Mouse (Mus musculus) lung, embryonic 15.5 days (tissue): ENCODE measurements around the gene Il1rapl2. TPM values are rescaled to one million over a fixed set of nuclear protein-coding genes. Genes with fewer than 3 reads are reported as not detected.
"Not testable (repeated sequence)": the region's sequence is repeated elsewhere in the genome, so short reads cannot be mapped to it uniquely, and the experiment has no call there.

ENCODE experiments used
- ATAC-seq: fragments of 200-750 bp; cut with Nextera tagmentation; 2 replicates; pipeline ENCODE4 v1.8.0; 2017; ENCODE audit warnings: moderate number of reproducible peaks, borderline replicate concordance; ENCODE audit not compliant: low FRiP score, low TSS enrichment; ENCODE audit errors: extremely low read depth
- H3K27ac ChIP-seq: fragments of 300-500 bp; sonication (generic); 2 replicates; pipeline ENCODE4 v1.5.1; 2015; ENCODE audit warnings: moderate library complexity, mild to moderate bottlenecking, inconsistent platforms
- H3K27me3 ChIP-seq: fragments of 300-500 bp; sonication (generic); 2 replicates; pipeline ENCODE4 v1.6.1; 2015; ENCODE audit warnings: inconsistent platforms
- H3K36me3 ChIP-seq: fragments of 300-500 bp; sonication (generic); 2 replicates; pipeline ENCODE4 v1.6.1; 2015; ENCODE audit warnings: inconsistent platforms
- H3K4me1 ChIP-seq: fragments of 300-500 bp; sonication (generic); 2 replicates; pipeline ENCODE4 v1.6.1; 2015; ENCODE audit warnings: inconsistent platforms
- H3K4me2 ChIP-seq: fragments of 300-500 bp; sonication (generic); 2 replicates; pipeline ENCODE4 v1.6.1; 2015; ENCODE audit warnings: inconsistent platforms, mild to moderate bottlenecking, moderate library complexity
- H3K4me3 ChIP-seq: fragments of 300-500 bp; sonication (generic); 2 replicates; pipeline ENCODE4 v1.5.1; 2015; ENCODE audit warnings: mild to moderate bottlenecking, inconsistent platforms
- H3K9ac ChIP-seq: fragments of 300-500 bp; sonication (generic); 2 replicates; pipeline ENCODE4 v1.6.1; 2015; ENCODE audit warnings: inconsistent platforms
- H3K9me3 ChIP-seq: fragments of 300-500 bp; sonication (generic); 2 replicates; pipeline ENCODE4 v1.6.1; 2016; ENCODE audit warnings: inconsistent platforms
- WGBS: fragments of 180-500 bp; shearing (Covaris S2); methylation state at CpG from one replicate; pipeline ENCODE4 v1.1.7; 2015; 5-methylcytosine and 5-hydroxymethylcytosine counted together
- polyA plus RNA-seq: library from polyadenylated mRNA; unstranded; fragments of >200 nt; fragmentation: Nextera tagmentation; extraction: Ambion mirVana; gene quantifications from 2 replicates; pipeline ENCODE4 v1.2.1, GENCODE M21; 2015

Il1rapl2 gene
- polyA plus RNA-seq, 1 experiment from 2014 or later: 0.05 TPM

DNA sequence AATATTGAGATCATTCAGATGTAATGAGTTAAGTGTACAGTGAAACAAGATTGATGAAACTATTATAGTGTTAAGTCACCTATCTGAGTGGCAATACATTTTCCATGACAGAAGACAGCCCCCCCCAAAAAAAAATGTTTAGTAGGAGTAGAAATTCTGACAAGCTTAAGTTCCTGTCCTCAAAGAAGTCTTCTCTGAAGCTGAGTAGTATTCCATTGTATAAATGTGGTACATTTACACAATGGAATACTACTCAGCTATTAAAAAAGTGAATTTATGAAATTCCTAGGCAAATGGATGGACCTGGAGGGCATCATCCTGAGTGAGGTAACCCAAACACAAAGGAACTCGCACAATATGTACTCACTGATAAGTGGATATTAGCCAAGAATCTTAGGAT is 778.3 kb downstream of the Il1rapl2 start:
- not testable (repeated sequence) for ATAC-seq
- 55% methylated on average over 1 of the region's 1 CpGs for WGBS

GRCm38 (mm10) chrX:138433794-138434193 is 863.4 kb downstream of the Il1rapl2 start:
- H3K9me3 ChIP-seq: no peaks in the 10 kb centered on the region
- 46% methylated on average over 2 of the region's 2 CpGs for WGBS
- H3K36me3 ChIP-seq: no peaks in the 10 kb centered on the region

More for the DNA sequence above, 778.3 kb downstream of the Il1rapl2 start:
- not testable (repeated sequence) for H3K27me3 ChIP-seq, H3K36me3 ChIP-seq, H3K4me2 ChIP-seq, H3K4me3 ChIP-seq, H3K4me1 ChIP-seq, H3K9ac ChIP-seq, H3K9me3 ChIP-seq, H3K27ac ChIP-seq

DNA sequence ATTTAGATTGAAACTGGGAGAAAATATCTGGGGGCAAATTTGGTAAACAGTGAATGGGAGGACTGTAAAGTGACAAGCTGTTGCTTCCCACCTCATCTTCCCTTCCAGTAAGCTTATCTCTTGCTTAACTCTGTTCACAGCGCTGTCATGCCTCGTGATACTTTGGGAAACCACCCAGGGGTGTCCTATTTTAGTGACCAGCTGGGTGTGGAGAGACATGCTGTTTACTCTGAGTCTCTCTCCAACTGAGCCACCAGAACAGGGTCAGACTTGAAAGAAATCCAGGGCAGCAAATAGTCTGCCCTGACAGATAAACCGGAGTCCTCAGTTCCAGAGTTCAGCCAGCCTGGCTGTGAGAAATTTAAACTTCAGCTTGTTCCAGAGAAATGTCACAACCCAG is 867.5 kb downstream of the Il1rapl2 start:
- WGBS: 28% methylated on average over 3 of the region's 3 CpGs
- H3K27ac ChIP-seq: no peak overlapping the region
- H3K4me2 ChIP-seq: no peak overlapping the region
- no peaks in the 10 kb centered on the region for H3K4me1 ChIP-seq
- ATAC-seq: peak; percentile 87; the same call in 1 of the 2 replicates
- no peaks in the 10 kb centered on the region for H3K9me3 ChIP-seq
- H3K36me3 ChIP-seq: no peaks in the 10 kb centered on the region
- H3K27me3 ChIP-seq: no peaks in the 10 kb centered on the region
- no peak overlapping the region for H3K9ac ChIP-seq
- H3K4me3 ChIP-seq: no peak overlapping the region

More at GRCm38 (mm10) chrX:138433794-138434193, 863.4 kb downstream of the Il1rapl2 start:
- no peak overlapping the region for H3K4me2 ChIP-seq
- no peaks in the 10 kb centered on the region for H3K27me3 ChIP-seq
- ATAC-seq: no peak
- H3K4me3 ChIP-seq: no peak overlapping the region
- H3K4me1 ChIP-seq: no peaks in the 10 kb centered on the region
- no peak overlapping the region for H3K27ac ChIP-seq
- H3K9ac ChIP-seq: no peak overlapping the region

- H3K4me3 ChIP-seq: no peak overlapping the region
- no peak overlapping the region for H3K9ac ChIP-seq
- no peak for ATAC-seq
- no peaks in the 10 kb centered on the region for H3K27me3 ChIP-seq
- no peaks in the 10 kb centered on the region for H3K36me3 ChIP-seq
- H3K27ac ChIP-seq: no peak overlapping the region
- no peaks in the 10 kb centered on the region for H3K4me1 ChIP-seq
- 69% methylated on average over 2 of the region's 2 CpGs for WGBS
- no peak overlapping the region for H3K4me2 ChIP-seq
- no peaks in the 10 kb centered on the region for H3K9me3 ChIP-seq
Measured at GRCm38 (mm10) chrX:138449856-138450255, 879.4 kb downstream of the Il1rapl2 start.

GRCm38 (mm10) chrX:138478488-138478887 is 908.1 kb downstream of the Il1rapl2 start:
- Histone ChIP-seq H3K4me3 (no peak overlapping the region), H3K4me1 (no peaks in the 10 kb centered on the region), H3K9ac (no peak overlapping the region), H3K4me2 (no peak overlapping the region), H3K9me3 (no peaks in the 10 kb centered on the region), H3K27ac (no peak overlapping the region), H3K36me3 (no peaks in the 10 kb centered on the region), H3K27me3 (no peaks in the 10 kb centered on the region)
- WGBS: 67% methylated on average over 3 of the region's 3 CpGs
- ATAC-seq: no peak

- Histone ChIP-seq H3K9ac (no peak overlapping the region), H3K4me3 (no peak overlapping the region), H3K9me3 (no peaks in the 10 kb centered on the region), H3K27me3 (no peaks in the 10 kb centered on the region), H3K36me3 (no peaks in the 10 kb centered on the region), H3K27ac (no peak overlapping the region), H3K4me2 (no peak overlapping the region), H3K4me1 (no peaks in the 10 kb centered on the region)
- ATAC-seq: no peak
- 89% methylated on average over 1 of the region's 1 CpGs for WGBS
Measured at GRCm38 (mm10) chrX:138500510-138500909, 930.1 kb downstream of the Il1rapl2 start.

- no peaks in the 10 kb centered on the region for H3K4me1 ChIP-seq
- H3K4me3 ChIP-seq: no peak overlapping the region
- ATAC-seq: no peak
- H3K4me2 ChIP-seq: no peak overlapping the region
- H3K27ac ChIP-seq: no peak overlapping the region
- no peaks in the 10 kb centered on the region for H3K9me3 ChIP-seq
- WGBS: 60% methylated on average over 3 of the region's 3 CpGs
- H3K36me3 ChIP-seq: no peaks in the 10 kb centered on the region
- H3K9ac ChIP-seq: no peak overlapping the region
- H3K27me3 ChIP-seq: no peaks in the 10 kb centered on the region
Measured at GRCm38 (mm10) chrX:138505049-138505448, 934.6 kb downstream of the Il1rapl2 start.

GRCm38 (mm10) chrX:138620106-138620505 is 1049.7 kb downstream of the Il1rapl2 start:
- ATAC-seq: no peak
- Histone ChIP-seq H3K27ac (no peak overlapping the region), H3K9me3 (no peaks in the 10 kb centered on the region), H3K4me2 (no peak overlapping the region), H3K27me3 (no peaks in the 10 kb centered on the region), H3K4me3 (no peak overlapping the region), H3K4me1 (no peaks in the 10 kb centered on the region), H3K36me3 (no peaks in the 10 kb centered on the region), H3K9ac (no peak overlapping the region)
- WGBS: 63% methylated on average over 3 of the region's 3 CpGs

GRCm38 (mm10) chrX:138625311-138625710 is 1054.9 kb downstream of the Il1rapl2 start:
- no peak overlapping the region for H3K9ac ChIP-seq
- no peaks in the 10 kb centered on the region for H3K4me1 ChIP-seq
- H3K36me3 ChIP-seq: no peaks in the 10 kb centered on the region
- no peak overlapping the region for H3K27ac ChIP-seq
- no peaks in the 10 kb centered on the region for H3K27me3 ChIP-seq
- H3K4me3 ChIP-seq: no peak overlapping the region
- H3K4me2 ChIP-seq: no peak overlapping the region
- H3K9me3 ChIP-seq: no peaks in the 10 kb centered on the region
- ATAC-seq: no peak

DNA sequence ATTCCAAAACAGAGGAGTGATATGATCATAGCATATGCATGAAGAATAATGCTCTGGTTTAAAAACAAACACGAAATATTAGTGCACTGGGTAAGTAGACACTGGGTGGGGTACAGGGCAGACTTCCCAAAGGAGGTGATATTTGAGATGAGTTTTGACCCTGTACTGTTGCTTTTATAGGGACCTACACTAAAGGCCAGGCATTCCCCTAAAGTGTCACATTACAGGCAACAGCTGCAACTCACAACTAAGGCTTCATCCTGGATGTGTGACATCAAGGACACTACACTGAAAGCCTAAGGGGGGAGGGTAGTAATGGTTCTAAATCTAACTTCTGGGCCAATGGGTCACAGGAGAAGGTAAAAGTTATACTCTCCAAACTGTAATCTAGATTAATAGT is 1152.0 kb downstream of the Il1rapl2 start:
- Histone ChIP-seq H3K9me3 (no peaks in the 10 kb centered on the region), H3K27me3 (no peaks in the 10 kb centered on the region), H3K9ac (no peak overlapping the region), H3K4me1 (no peaks in the 10 kb centered on the region), H3K4me3 (no peak overlapping the region), H3K4me2 (no peak overlapping the region), H3K27ac (no peak overlapping the region), H3K36me3 (no peaks in the 10 kb centered on the region)
- WGBS: 21% methylated on average over 1 of the region's 1 CpGs
- no peak for ATAC-seq

- H3K36me3 ChIP-seq: no peaks in the 10 kb centered on the region
- H3K4me2 ChIP-seq: no peak overlapping the region
- no peaks in the 10 kb centered on the region for H3K9me3 ChIP-seq
- H3K4me3 ChIP-seq: no peak overlapping the region
- no peak overlapping the region for H3K27ac ChIP-seq
- WGBS: 32% methylated on average over 3 of the region's 3 CpGs
- no peak for ATAC-seq
- no peaks in the 10 kb centered on the region for H3K4me1 ChIP-seq
- no peaks in the 10 kb centered on the region for H3K27me3 ChIP-seq
- no peak overlapping the region for H3K9ac ChIP-seq
Measured at GRCm38 (mm10) chrX:138800958-138801357, 1230.5 kb downstream of the Il1rapl2 start.

- ATAC-seq: no peak
- H3K4me2 ChIP-seq: no peak overlapping the region
- peaks cover 3% of the 10 kb centered on the region; the same call in 1 of the 2 replicates for H3K27me3 ChIP-seq
- H3K9ac ChIP-seq: no peak overlapping the region
- H3K9me3 ChIP-seq: no peaks in the 10 kb centered on the region
- no peak overlapping the region for H3K27ac ChIP-seq
- H3K4me1 ChIP-seq: no peaks in the 10 kb centered on the region
- H3K4me3 ChIP-seq: no peak overlapping the region
- no peaks in the 10 kb centered on the region for H3K36me3 ChIP-seq
Measured at GRCm38 (mm10) chrX:138831876-138832275, 1261.5 kb downstream of the Il1rapl2 start.

GRCm38 (mm10) chrX:138833894-138834293 is 1263.5 kb downstream of the Il1rapl2 start:
- H3K9ac ChIP-seq: no peak overlapping the region
- WGBS: 49% methylated on average over 2 of the region's 2 CpGs

More at GRCm38 (mm10) chrX:138833894-138834293, 1263.5 kb downstream of the Il1rapl2 start:
- H3K4me1 ChIP-seq: no peaks in the 10 kb centered on the region
- no peak overlapping the region for H3K4me2 ChIP-seq
- no peak overlapping the region for H3K27ac ChIP-seq
- no peak overlapping the region for H3K4me3 ChIP-seq
- no peaks in the 10 kb centered on the region for H3K36me3 ChIP-seq
- no peak for ATAC-seq
- no peaks in the 10 kb centered on the region for H3K9me3 ChIP-seq
- peaks cover 3% of the 10 kb centered on the region; the same call in 1 of the 2 replicates for H3K27me3 ChIP-seq
